Mouse (Mus musculus) liver, embryonic 14.5 days (tissue): Measurements from ENCODE around the gene Sdr9c7. TPM values are rescaled to one million over a fixed set of nuclear protein-coding genes. Genes with fewer than 3 reads are reported as not detected.
"Not testable (repeated sequence)": the region's sequence is repeated elsewhere in the genome, so short reads cannot be mapped to it uniquely, and the experiment has no call there.

ENCODE experiments used
- ATAC-seq: fragments of 200-750 bp; cut with Nextera tagmentation; 2 replicates; pipeline ENCODE4 v1.8.0; 2017; ENCODE audit warnings: moderate number of reproducible peaks, mild to moderate bottlenecking, moderate library complexity; ENCODE audit not compliant: insufficient read depth
- DNase-seq, 3 experiments: peaks; one replicate each; pipeline ENCODE4 v3.0.0-alpha.2; 2012 to 2013; ENCODE audit warnings: low read depth in 3 of 3, low spot score in 3 of 3
- H3K27ac ChIP-seq: fragments of 300-500 bp; sonication (generic); 2 replicates; pipeline ENCODE4 v1.5.1; 2014; ENCODE audit warnings: moderate library complexity, mild to moderate bottlenecking, control low read depth, inconsistent platforms
- H3K27me3 ChIP-seq: fragments of 300-500 bp; sonication (generic); 2 replicates; pipeline ENCODE4 v1.6.1; 2014; ENCODE audit warnings: mild to moderate bottlenecking, low read length, moderate library complexity; ENCODE audit not compliant: control insufficient read depth, insufficient read depth
- H3K36me3 ChIP-seq: fragments of 300-500 bp; sonication (generic); replicated peaks from 2 replicates; pipeline ENCODE4 v1.6.1; 2014; ENCODE audit warnings: low read depth; ENCODE audit not compliant: control insufficient read depth, insufficient read depth
- H3K4me1 ChIP-seq, 2 experiments: fragments of 200-500 bp in 1 of 2; fragments of 300-500 bp in 1 of 2; sonication (generic) in 1 of 2; replicated peaks; 2 replicates each; pipeline ENCODE4 v1.6.1; 2012 to 2014; ENCODE audit warnings: antibody characterized with exemption in 1 of 2, inconsistent platforms in 1 of 2, low read length in 1 of 2; ENCODE audit not compliant: control insufficient read depth in 2 of 2, insufficient read depth in 2 of 2
- H3K4me2 ChIP-seq: fragments of 300-500 bp; sonication (generic); 2 replicates; pipeline ENCODE4 v1.6.1; 2014; ENCODE audit warnings: low read depth, mild to moderate bottlenecking, control low read depth, moderate library complexity
- H3K4me3 ChIP-seq, 2 experiments: fragments of 200-500 bp in 1 of 2; fragments of 300-500 bp in 1 of 2; sonication (generic) in 1 of 2; 2 replicates each; pipeline ENCODE4 v1.5.1; 2012 to 2014; ENCODE audit warnings: low read depth in 2 of 2, low read length in 2 of 2, mild to moderate bottlenecking in 2 of 2, control low read depth in 1 of 2, inconsistent platforms in 1 of 2, moderate library complexity in 1 of 2; ENCODE audit not compliant: insufficient read depth in 1 of 2
- H3K9ac ChIP-seq: fragments of 300-500 bp; sonication (generic); replicated peaks from 2 replicates; pipeline ENCODE4 v1.6.1; 2014; ENCODE audit warnings: mild to moderate bottlenecking, control low read depth, moderate library complexity
- H3K9me3 ChIP-seq: fragments of 300-500 bp; sonication (generic); 2 replicates; pipeline ENCODE4 v1.6.1; 2016; ENCODE audit warnings: low read length, mixed read lengths; ENCODE audit not compliant: control insufficient read depth
- CTCF ChIP-seq: IDR thresholded peaks from 2 replicates; pipeline ENCODE4 v1.5.1; 2016; ENCODE audit warnings: antibody characterized with exemption, low read depth, control low read depth
- EP300 ChIP-seq: IDR thresholded peaks from 2 replicates; pipeline ENCODE4 v1.6.1; 2016; ENCODE audit warnings: antibody characterized with exemption, low read depth
- WGBS: fragments of 180-500 bp; shearing (Covaris S2); extraction: QIAGEN DNeasy Blood & Tissue Kit; methylation state at CpG from one replicate; pipeline ENCODE4 v1.1.7; 2014; ENCODE audit not compliant: insufficient replicate concordance; 5-methylcytosine and 5-hydroxymethylcytosine counted together
- polyA plus RNA-seq, 2 experiments: library from polyadenylated mRNA; depleted of rRNA in 1 of 2; stranded (reverse) in 1 of 2; unstranded in 1 of 2; fragments of >200 nt; fragmentation: Nextera tagmentation in 1 of 2; extraction: Ambion mirVana in 1 of 2; gene quantifications; 2 replicates each; pipeline versions ENCODE4 v1.2.1 to v1.2.3; 2012 to 2014

Gene Sdr9c7
- polyA plus RNA-seq, 2 experiments = not detected

DNA sequence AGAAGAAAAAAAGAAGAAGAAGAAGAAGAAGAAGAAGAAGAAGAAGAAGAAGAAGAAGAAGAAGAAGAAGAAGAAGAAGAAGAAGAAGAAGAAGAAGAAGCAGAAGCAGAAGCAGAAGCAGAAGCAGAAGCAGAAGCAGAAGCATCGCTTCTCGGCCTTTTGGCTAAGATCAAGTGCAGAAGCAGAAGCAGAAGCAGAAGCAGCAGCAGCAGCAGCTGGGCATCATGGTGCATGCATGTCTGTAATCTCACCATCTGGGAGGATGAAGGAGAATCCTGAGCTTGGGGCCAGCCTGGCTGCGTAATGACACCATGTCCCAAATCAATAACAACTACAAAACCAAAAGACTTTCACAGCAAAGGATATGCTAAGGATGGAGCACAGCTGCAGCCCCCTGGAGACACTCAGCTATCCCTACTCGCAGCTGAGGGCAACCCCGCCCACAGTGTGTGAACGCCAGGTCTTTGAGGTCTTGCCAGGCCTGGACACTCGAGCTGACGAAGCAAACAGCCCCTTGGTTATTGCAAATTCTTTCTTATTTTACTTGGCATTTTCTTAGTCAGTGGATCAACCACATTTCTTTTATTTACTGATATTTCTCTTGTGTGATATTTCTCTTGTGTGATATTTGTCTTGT lies 34.1 kb downstream of the Sdr9c7 start:
- no peak for TF ChIP-seq EP300
- no peak for TF ChIP-seq CTCF
- Histone ChIP-seq H3K27ac (no peak overlapping the region), H3K9ac (no peak overlapping the region), H3K4me2 (no peak overlapping the region), H3K9me3 (no peaks in the 10 kb centered on the region), H3K4me1 (peaks cover 0 to 2% of the 10 kb centered on the region in 2 experiments; a peak in 1 of 4 replicates), H3K27me3 (no peaks in the 10 kb centered on the region), H3K36me3 (no peaks in the 10 kb centered on the region), H3K4me3 (no peak overlapping the region)
- ATAC-seq (no peak), DNase-seq (no peak)
- whole genome bisulfite sequencing = 49% methylated on average over 8 of the region's 8 CpGs

DNA sequence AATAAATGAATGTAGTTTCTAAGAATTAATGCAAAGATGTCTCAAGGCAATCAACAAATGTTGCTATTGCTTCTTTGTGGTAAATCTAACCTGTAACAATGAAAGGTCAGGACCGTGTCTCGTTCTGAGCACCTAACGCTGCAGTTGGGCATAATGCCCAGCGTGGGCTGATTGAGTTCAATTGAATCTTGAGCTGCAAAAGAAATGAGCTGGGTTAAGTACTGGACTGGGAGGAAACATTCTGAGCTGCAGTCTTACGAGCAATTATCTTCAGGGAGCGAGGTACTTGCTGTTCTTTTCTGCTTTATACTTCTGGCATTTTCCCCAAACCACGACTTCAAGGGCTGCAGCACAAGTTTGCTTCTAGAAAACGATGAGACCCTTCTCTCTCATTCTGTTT lies 38.0 kb downstream of the Sdr9c7 start:
- Histone ChIP-seq H3K4me3 (no peak overlapping the region), H3K36me3 (no peaks in the 10 kb centered on the region), H3K27ac (no peak overlapping the region), H3K4me1 (peaks cover 0 to 2% of the 10 kb centered on the region in 2 experiments; a peak in 1 of 4 replicates), H3K4me2 (no peak overlapping the region), H3K9me3 (no peaks in the 10 kb centered on the region), H3K27me3 (no peaks in the 10 kb centered on the region), H3K9ac (no peak overlapping the region)
- 75% methylated on average over 8 of the region's 8 CpGs for WGBS
- DNase-seq = no peak
- no peak for TF ChIP-seq EP300
- no peak for TF ChIP-seq CTCF
- ATAC-seq = no peak

DNA sequence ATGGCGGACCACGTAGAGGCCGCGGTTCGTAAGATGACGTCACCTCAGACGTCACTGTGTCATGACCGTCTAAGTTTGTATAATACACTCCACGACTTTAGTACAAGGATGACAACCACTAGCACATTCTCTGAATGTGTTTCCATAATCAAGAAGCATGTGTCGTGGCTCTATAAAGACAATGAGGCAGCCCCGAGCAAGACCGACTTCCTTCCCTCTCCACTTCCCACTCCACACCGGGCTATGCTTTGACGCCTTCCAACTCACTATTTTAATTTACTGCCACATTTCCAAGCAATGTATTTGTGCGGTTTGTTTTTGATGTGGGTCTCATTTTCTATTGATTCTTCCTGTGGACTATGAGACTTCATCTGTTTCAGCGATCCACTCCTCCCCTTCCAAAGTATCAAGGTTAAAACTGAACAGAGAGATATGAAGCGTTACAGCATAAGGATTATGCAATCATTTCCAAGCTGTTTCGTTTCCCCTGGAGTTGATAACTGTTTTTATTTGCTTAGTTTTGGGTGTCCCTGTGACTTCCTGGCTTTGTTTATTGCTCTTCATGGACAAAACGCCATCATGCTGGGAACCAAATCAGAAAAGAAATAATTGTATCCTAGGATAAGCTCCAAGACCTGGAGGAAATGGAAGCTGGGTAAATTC lies 38.6 kb downstream of the Sdr9c7 start:
- 59% methylated on average over 19 of the region's 19 CpGs for WGBS
- ATAC-seq = no peak

DNA sequence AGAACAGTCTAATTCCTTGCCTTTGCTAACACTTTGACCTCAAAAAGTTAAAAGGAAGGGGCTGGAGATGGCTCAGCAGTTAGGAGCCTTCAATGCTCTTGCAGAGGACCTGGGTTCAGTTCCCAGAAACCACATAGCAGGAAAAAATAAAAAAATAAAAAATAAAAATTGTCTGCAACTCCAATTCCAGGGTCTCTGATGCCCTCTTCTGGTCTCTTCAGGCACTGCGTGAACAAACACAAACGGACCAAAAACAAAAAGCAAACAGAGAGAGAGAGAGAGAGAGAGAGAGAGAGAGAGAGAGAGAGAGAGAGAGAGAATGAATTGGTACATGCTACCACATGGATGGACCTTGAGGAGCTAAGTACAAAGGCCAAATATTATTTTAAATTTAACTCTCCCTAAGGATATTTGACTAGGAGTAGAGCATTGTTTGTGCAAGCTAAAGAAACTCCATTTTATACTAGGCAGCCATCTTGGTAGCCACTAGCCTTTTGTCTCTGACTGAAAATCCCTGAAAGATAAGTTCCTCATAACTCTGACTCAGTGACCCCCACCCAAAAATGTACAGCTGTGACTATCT lies 39.2 kb downstream of the Sdr9c7 start:
- H3K9me3 ChIP-seq = no peaks in the 10 kb centered on the region
- 0% methylated on average over 2 of the region's 2 CpGs for WGBS
- H3K27me3 ChIP-seq = no peaks in the 10 kb centered on the region
- H3K9ac ChIP-seq = no peak overlapping the region
- peaks cover 0 to 2% of the 10 kb centered on the region in 2 experiments; a peak in 1 of 4 replicates for H3K4me1 ChIP-seq
- DNase-seq (peak in 1 of 3 experiments; percentile 19), ATAC-seq (no peak)
- TF ChIP-seq CTCF (peak; percentile 39), EP300 (no peak)
- H3K4me3 ChIP-seq = no peak overlapping the region
- no peak overlapping the region for H3K27ac ChIP-seq
- no peaks in the 10 kb centered on the region for H3K36me3 ChIP-seq
- H3K4me2 ChIP-seq = no peak overlapping the region

More for the DNA sequence above, 38.6 kb downstream of the Sdr9c7 start:
- no peak overlapping the region for H3K9ac ChIP-seq
- TF ChIP-seq CTCF = no peak
- no peak for TF ChIP-seq EP300
- no peaks in the 10 kb centered on the region for H3K27me3 ChIP-seq
- no peak for DNase-seq
- peaks cover 0 to 2% of the 10 kb centered on the region in 2 experiments; a peak in 1 of 4 replicates for H3K4me1 ChIP-seq
- no peak overlapping the region for H3K4me3 ChIP-seq
- H3K36me3 ChIP-seq = no peaks in the 10 kb centered on the region
- H3K27ac ChIP-seq = no peak overlapping the region
- H3K4me2 ChIP-seq = no peak overlapping the region
- H3K9me3 ChIP-seq = no peaks in the 10 kb centered on the region

DNA sequence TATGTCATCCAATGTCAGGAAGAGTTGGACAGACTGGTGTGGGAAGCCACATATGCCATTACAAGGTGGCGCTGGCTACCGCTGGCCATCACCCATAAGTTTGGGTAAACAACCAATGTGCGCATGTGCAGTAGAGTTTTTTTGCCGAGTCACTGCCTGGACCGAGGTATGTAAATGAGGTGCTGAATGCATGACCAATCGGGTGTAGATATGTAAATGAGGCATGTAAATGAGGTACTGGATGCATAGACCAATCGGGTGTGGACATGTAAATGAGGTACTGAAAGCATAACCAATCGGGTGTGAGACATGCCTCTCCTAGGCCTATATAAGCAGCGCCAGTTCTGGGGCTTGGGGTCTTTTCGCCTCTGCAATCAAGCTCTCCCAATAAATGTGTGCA lies 41.3 kb downstream of the Sdr9c7 start:
- H3K27ac ChIP-seq, H3K9me3 ChIP-seq, H3K4me2 ChIP-seq, H3K27me3 ChIP-seq, H3K36me3 ChIP-seq, H3K4me1 ChIP-seq, H3K4me3 ChIP-seq, H3K9ac ChIP-seq, DNase-seq, ATAC-seq: not testable (repeated sequence)
- 82% methylated on average over 10 of the region's 10 CpGs for WGBS
